Mouse (Mus musculus) bone marrow, adult 2 months (tissue): Measurements from ENCODE around the gene Itgav.

ENCODE experiments used
- CTCF ChIP-seq: fragments of 200-500 bp; IDR thresholded peaks from 2 replicates; pipeline ENCODE4 v1.5.1; 2011; ENCODE audit warnings: low read length, control low read depth; ENCODE audit not compliant: control insufficient read depth, insufficient read depth
- POLR2A ChIP-seq: fragments of 200-500 bp; IDR thresholded peaks from 2 replicates; pipeline ENCODE4 v1.6.1; 2011; ENCODE audit warnings: low read depth, mild to moderate bottlenecking, control low read depth, low read length, borderline replicate concordance; ENCODE audit not compliant: control insufficient read depth

GRCm38 (mm10) chr2:83702411-83702810, 21.8 kb upstream of the Itgav start:
- TF ChIP-seq POLR2A (no peak), CTCF (no peak)
